Mouse (Mus musculus) forebrain, embryonic 10.5 days (tissue): ENCODE results near the gene Tbc1d14. TPM values are rescaled to one million over a fixed set of nuclear protein-coding genes. Genes with fewer than 3 reads are reported as not detected.

ENCODE experiments used
- DNase-seq: peaks from one replicate; pipeline ENCODE4 v3.0.0-alpha.2; 2017; ENCODE audit warnings: low spot score; ENCODE audit errors: extremely low spot score
- H3K27ac ChIP-seq: fragments of 300-500 bp; sonication (generic); 2 replicates; pipeline ENCODE4 v1.5.1; 2016; ENCODE audit warnings: mild to moderate bottlenecking
- H3K27me3 ChIP-seq: fragments of 300-500 bp; sonication (generic); 2 replicates; pipeline ENCODE4 v1.6.1; 2016; ENCODE audit warnings: mild to moderate bottlenecking; ENCODE audit not compliant: poor library complexity, severe bottlenecking
- H3K36me3 ChIP-seq: fragments of 300-500 bp; sonication (generic); replicated peaks from 2 replicates; pipeline ENCODE4 v1.6.1; 2016; ENCODE audit warnings: mild to moderate bottlenecking, moderate library complexity
- H3K4me1 ChIP-seq: fragments of 300-500 bp; sonication (generic); 2 replicates; pipeline ENCODE4 v1.6.1; 2016
- H3K4me3 ChIP-seq: fragments of 300-500 bp; sonication (generic); 2 replicates; pipeline ENCODE4 v1.5.1; 2016; ENCODE audit warnings: mild to moderate bottlenecking, moderate library complexity
- H3K9me3 ChIP-seq: fragments of 300-500 bp; sonication (generic); 2 replicates; pipeline ENCODE4 v1.6.1; 2016; ENCODE audit warnings: mild to moderate bottlenecking, moderate library complexity
- WGBS: fragments of 180-500 bp; shearing (Covaris S2); methylation state at CpG from one replicate; pipeline ENCODE4 v1.1.7; 2016; 5-methylcytosine and 5-hydroxymethylcytosine counted together
- polyA plus RNA-seq: library from polyadenylated mRNA; unstranded; fragments of >200 nt; fragmentation: Nextera tagmentation; extraction: Ambion mirVana; gene quantifications from 2 replicates; pipeline ENCODE4 v1.2.1, GENCODE M21; 2016

Gene Tbc1d14
- polyA plus RNA-seq, 1 experiment from 2014 or later = 38.9 TPM

GRCm38 (mm10) chr5:36483203-36484101 is 109.6 kb downstream of the Tbc1d14 start:
- peaks cover 46% of the 10 kb centered on the region for H3K4me1 ChIP-seq
- peaks cover 21% of the 10 kb centered on the region for H3K27me3 ChIP-seq
- peak; percentile 59 for DNase-seq
- peak overlapping the region; percentile 91 for H3K27ac ChIP-seq
- peak overlapping the region; percentile 93 for H3K4me3 ChIP-seq
- peaks cover 19% of the 10 kb centered on the region for H3K36me3 ChIP-seq
- peaks cover 10% of the 10 kb centered on the region; the same call in 1 of the 2 replicates for H3K9me3 ChIP-seq
- WGBS = 4% methylated on average over 58 of the region's 58 CpGs

- WGBS = 75% methylated on average over 1 of the region's 1 CpGs
- H3K4me1 ChIP-seq = peaks cover 46% of the 10 kb centered on the region
Observed at GRCm38 (mm10) chr5:36481114-36481513, 112.0 kb downstream of the Tbc1d14 start.

GRCm38 (mm10) chr5:36480398-36480797 is 112.7 kb downstream of the Tbc1d14 start:
- no peak overlapping the region for H3K27ac ChIP-seq
- 95% methylated on average over 4 of the region's 4 CpGs for WGBS
- H3K9me3 ChIP-seq = peaks cover 1% of the 10 kb centered on the region; the same call in 1 of the 2 replicates
- no peak for DNase-seq
- peaks cover 34% of the 10 kb centered on the region for H3K36me3 ChIP-seq
- H3K4me1 ChIP-seq = peaks cover 43% of the 10 kb centered on the region
- no peak overlapping the region for H3K4me3 ChIP-seq
- peaks cover 7% of the 10 kb centered on the region for H3K27me3 ChIP-seq

More at GRCm38 (mm10) chr5:36481114-36481513, 112.0 kb downstream of the Tbc1d14 start:
- DNase-seq = no peak
- Histone ChIP-seq H3K4me3 (no peak overlapping the region), H3K36me3 (peaks cover 31% of the 10 kb centered on the region), H3K9me3 (peaks cover 9% of the 10 kb centered on the region; the same call in 1 of the 2 replicates), H3K27ac (no peak overlapping the region), H3K27me3 (peaks cover 14% of the 10 kb centered on the region)

GRCm38 (mm10) chr5:36479735-36480134 is 113.3 kb downstream of the Tbc1d14 start:
- Histone ChIP-seq H3K27me3 (peaks cover under 1% of the 10 kb centered on the region; the same call in 1 of the 2 replicates), H3K4me1 (peaks cover 37% of the 10 kb centered on the region), H3K9me3 (no peaks in the 10 kb centered on the region), H3K36me3 (peaks cover 38% of the 10 kb centered on the region), H3K4me3 (no peak overlapping the region), H3K27ac (no peak overlapping the region)
- DNase-seq = no peak
- 79% methylated on average over 2 of the region's 2 CpGs for WGBS

- 90% methylated on average over 6 of the region's 6 CpGs for WGBS
- Histone ChIP-seq H3K9me3 (no peaks in the 10 kb centered on the region), H3K4me1 (peaks cover 34% of the 10 kb centered on the region), H3K27me3 (no peaks in the 10 kb centered on the region), H3K36me3 (peaks cover 47% of the 10 kb centered on the region), H3K27ac (no peak overlapping the region), H3K4me3 (no peak overlapping the region)
- no peak for DNase-seq
Observed at GRCm38 (mm10) chr5:36478540-36479420, 114.3 kb downstream of the Tbc1d14 start.

GRCm38 (mm10) chr5:36477486-36477885 is 115.6 kb downstream of the Tbc1d14 start:
- no peak overlapping the region for H3K27ac ChIP-seq
- H3K36me3 ChIP-seq = peaks cover 58% of the 10 kb centered on the region
- DNase-seq = no peak
- no peak overlapping the region for H3K4me3 ChIP-seq
- peaks cover 22% of the 10 kb centered on the region for H3K4me1 ChIP-seq
- H3K9me3 ChIP-seq = no peaks in the 10 kb centered on the region
- 89% methylated on average over 3 of the region's 3 CpGs for WGBS
- no peaks in the 10 kb centered on the region for H3K27me3 ChIP-seq

- Histone ChIP-seq H3K27me3 (no peaks in the 10 kb centered on the region), H3K27ac (no peak overlapping the region), H3K4me3 (no peak overlapping the region), H3K36me3 (peaks cover 79% of the 10 kb centered on the region), H3K4me1 (peaks cover 1% of the 10 kb centered on the region; the same call in 1 of the 2 replicates), H3K9me3 (no peaks in the 10 kb centered on the region)
- WGBS = 86% methylated on average over 5 of the region's 5 CpGs
- DNase-seq = peak; percentile 57
Observed at GRCm38 (mm10) chr5:36474283-36474682, 118.8 kb downstream of the Tbc1d14 start.

GRCm38 (mm10) chr5:36472876-36473655 is 120.0 kb downstream of the Tbc1d14 start:
- Histone ChIP-seq H3K4me1 (no peaks in the 10 kb centered on the region), H3K36me3 (peaks cover 87% of the 10 kb centered on the region)
- WGBS = 90% methylated on average over 4 of the region's 4 CpGs

GRCm38 (mm10) chr5:36471206-36471605 is 121.9 kb downstream of the Tbc1d14 start:
- no peak overlapping the region for H3K4me3 ChIP-seq
- H3K27ac ChIP-seq = no peak overlapping the region
- H3K36me3 ChIP-seq = peaks cover 80% of the 10 kb centered on the region
- WGBS = 97% methylated on average over 8 of the region's 8 CpGs
- no peaks in the 10 kb centered on the region for H3K9me3 ChIP-seq
- DNase-seq = no peak
- no peaks in the 10 kb centered on the region for H3K27me3 ChIP-seq
- H3K4me1 ChIP-seq = peaks cover 7% of the 10 kb centered on the region

More at GRCm38 (mm10) chr5:36472876-36473655, 120.0 kb downstream of the Tbc1d14 start:
- no peak overlapping the region for H3K4me3 ChIP-seq
- no peaks in the 10 kb centered on the region for H3K27me3 ChIP-seq
- DNase-seq = no peak
- no peak overlapping the region for H3K27ac ChIP-seq
- H3K9me3 ChIP-seq = no peaks in the 10 kb centered on the region

- peak overlapping the region; percentile 89; the same call in 1 of the 2 replicates for H3K27ac ChIP-seq
- H3K9me3 ChIP-seq = no peaks in the 10 kb centered on the region
- no peak for DNase-seq
- WGBS = 35% methylated on average over 8 of the region's 8 CpGs
- peaks cover 32% of the 10 kb centered on the region for H3K36me3 ChIP-seq
- H3K27me3 ChIP-seq = peaks cover 18% of the 10 kb centered on the region
- peaks cover 40% of the 10 kb centered on the region for H3K4me1 ChIP-seq
- peak overlapping the region; percentile 95 for H3K4me3 ChIP-seq
Observed at GRCm38 (mm10) chr5:36465889-36466288, 127.2 kb downstream of the Tbc1d14 start.

- H3K27me3 ChIP-seq = peaks cover 26% of the 10 kb centered on the region
- H3K4me1 ChIP-seq = peaks cover 40% of the 10 kb centered on the region
- H3K4me3 ChIP-seq = peak within 1 kb of the TSS; percentile 95
- peak within 1 kb of the TSS; percentile 89 for H3K27ac ChIP-seq
- H3K36me3 ChIP-seq = peaks cover 23% of the 10 kb centered on the region
- no peaks in the 10 kb centered on the region for H3K9me3 ChIP-seq
- WGBS = under 1% methylated on average over 68 of the region's 68 CpGs
- DNase-seq = peak; percentile 97
Observed at GRCm38 (mm10) chr5:36464709-36465661, 128.1 kb downstream of the Tbc1d14 start, which contains the start of gene Grpel1. Gene Grpel1 (plus strand): TSS chr5:36464998.
